Mouse (Mus musculus) embryonic facial prominence, embryonic 14.5 days (tissue): ENCODE measurements around the gene Fkbp1a. TPM values are rescaled to one million over a fixed set of nuclear protein-coding genes. Genes with fewer than 3 reads are reported as not detected.

Experiments
- ATAC-seq: fragments of 200-750 bp; cut with Nextera tagmentation; 2 replicates; pipeline ENCODE4 v1.8.0; 2017; ENCODE audit warnings: low read depth, moderate number of reproducible peaks, moderate TSS enrichment
- DNase-seq: peaks from one replicate; pipeline ENCODE4 v3.0.0-alpha.2; 2015; ENCODE audit warnings: low spot score
- H3K27ac ChIP-seq: fragments of 300-500 bp; sonication (generic); replicated peaks from 2 replicates; pipeline ENCODE4 v1.5.1; 2014; ENCODE audit warnings: low read depth, mild to moderate bottlenecking, low read length, moderate library complexity
- H3K27me3 ChIP-seq: fragments of 300-500 bp; sonication (generic); replicated peaks from 2 replicates; pipeline ENCODE4 v1.6.1; 2014; ENCODE audit warnings: low read length; ENCODE audit not compliant: control insufficient read depth, insufficient read depth
- H3K36me3 ChIP-seq: fragments of 300-500 bp; sonication (generic); 2 replicates; pipeline ENCODE4 v1.6.1; 2014; ENCODE audit warnings: low read length, mixed read lengths; ENCODE audit not compliant: control insufficient read depth, insufficient read depth
- H3K4me1 ChIP-seq: fragments of 300-500 bp; sonication (generic); 2 replicates; pipeline ENCODE4 v1.6.1; 2014; ENCODE audit warnings: antibody characterized with exemption, low read length; ENCODE audit not compliant: control insufficient read depth, insufficient read depth
- H3K4me2 ChIP-seq: fragments of 300-500 bp; sonication (generic); 2 replicates; pipeline ENCODE4 v1.6.1; 2014; ENCODE audit warnings: low read depth, mild to moderate bottlenecking, low read length, moderate library complexity, mixed read lengths
- H3K4me3 ChIP-seq: fragments of 300-500 bp; sonication (generic); 2 replicates; pipeline ENCODE4 v1.5.1; 2014; ENCODE audit warnings: low read depth, mild to moderate bottlenecking, low read length
- H3K9ac ChIP-seq: fragments of 300-500 bp; sonication (generic); 2 replicates; pipeline ENCODE4 v1.6.1; 2014; ENCODE audit warnings: low read depth, mild to moderate bottlenecking, low read length, moderate library complexity, mixed read lengths
- H3K9me3 ChIP-seq: fragments of 300-500 bp; sonication (generic); 2 replicates; pipeline ENCODE4 v1.6.1; 2016; ENCODE audit warnings: low read length; ENCODE audit not compliant: control insufficient read depth
- WGBS: fragments of 180-500 bp; shearing (Covaris S2); extraction: QIAGEN DNeasy Blood & Tissue Kit; methylation state at CpG from one replicate; pipeline ENCODE4 v1.1.7; 2014; 5-methylcytosine and 5-hydroxymethylcytosine counted together
- polyA plus RNA-seq: library from polyadenylated mRNA; unstranded; fragments of >200 nt; fragmentation: Nextera tagmentation; extraction: Ambion mirVana; gene quantifications from 2 replicates; pipeline ENCODE4 v1.2.1, GENCODE M21; 2014

Fkbp1a gene
- polyA plus RNA-seq, 1 experiment from 2014 or later, result 649 TPM

GRCm38 (mm10) chr2:151538646-151539045 is 3.6 kb upstream of the Fkbp1a start:
- no peak overlapping the region for H3K27ac ChIP-seq
- no peak overlapping the region for H3K4me3 ChIP-seq
- WGBS, result 72% methylated on average over 4 of the region's 4 CpGs
- DNase-seq, result no peak
- H3K9me3 ChIP-seq, result no peaks in the 10 kb centered on the region
- peaks cover 7% of the 10 kb centered on the region for H3K4me1 ChIP-seq
- no peak overlapping the region for H3K4me2 ChIP-seq
- H3K36me3 ChIP-seq, result no peaks in the 10 kb centered on the region
- H3K27me3 ChIP-seq, result no peaks in the 10 kb centered on the region
- no peak for ATAC-seq
- no peak overlapping the region for H3K9ac ChIP-seq

GRCm38 (mm10) chr2:151543063-151543895 is 996 bp downstream of the Fkbp1a start:
- peak; percentile 80 for DNase-seq
- peak overlapping the region; percentile 95 for H3K9ac ChIP-seq
- H3K9me3 ChIP-seq, result no peaks in the 10 kb centered on the region
- no peaks in the 10 kb centered on the region for H3K27me3 ChIP-seq
- no peak for ATAC-seq
- peaks cover 26% of the 10 kb centered on the region for H3K4me1 ChIP-seq
- H3K27ac ChIP-seq, result peak overlapping the region; percentile 89
- H3K4me2 ChIP-seq, result peak overlapping the region; percentile 77
- 1% methylated on average over 21 of the region's 21 CpGs for WGBS
- peaks cover 42% of the 10 kb centered on the region for H3K36me3 ChIP-seq
- H3K4me3 ChIP-seq, result peak overlapping the region; percentile 97

GRCm38 (mm10) chr2:151544673-151545072 is 2.4 kb downstream of the Fkbp1a start:
- no peak for ATAC-seq
- H3K4me2 ChIP-seq, result peak overlapping the region; percentile 77; the same call in 1 of the 2 replicates
- no peak for DNase-seq
- no peak overlapping the region for H3K27ac ChIP-seq
- H3K4me3 ChIP-seq, result no peak overlapping the region
- 65% methylated on average over 6 of the region's 6 CpGs for WGBS
- peaks cover 52% of the 10 kb centered on the region for H3K36me3 ChIP-seq
- H3K9ac ChIP-seq, result peak overlapping the region; percentile 30; the same call in 1 of the 2 replicates
- no peaks in the 10 kb centered on the region for H3K27me3 ChIP-seq
- H3K9me3 ChIP-seq, result no peaks in the 10 kb centered on the region
- peaks cover 26% of the 10 kb centered on the region for H3K4me1 ChIP-seq

- H3K27ac ChIP-seq, result no peak overlapping the region
- H3K27me3 ChIP-seq, result no peaks in the 10 kb centered on the region
- H3K4me1 ChIP-seq, result peaks cover 24% of the 10 kb centered on the region
- H3K36me3 ChIP-seq, result peaks cover 71% of the 10 kb centered on the region
- no peak overlapping the region for H3K9ac ChIP-seq
- DNase-seq (no peak), ATAC-seq (no peak)
- H3K4me3 ChIP-seq, result no peak overlapping the region
- H3K9me3 ChIP-seq, result no peaks in the 10 kb centered on the region
- WGBS, result 90% methylated on average over 4 of the region's 4 CpGs
- H3K4me2 ChIP-seq, result no peak overlapping the region
These were observed 4.3 kb downstream of the Fkbp1a start for GRCm38 (mm10) chr2:151546571-151546970.

GRCm38 (mm10) chr2:151549615-151550121 is 7.4 kb downstream of the Fkbp1a start:
- H3K36me3 ChIP-seq, result peaks cover 90% of the 10 kb centered on the region
- no peak overlapping the region for H3K4me2 ChIP-seq
- DNase-seq (no peak), ATAC-seq (no peak)
- H3K9ac ChIP-seq, result no peak overlapping the region
- 85% methylated on average over 3 of the region's 3 CpGs for WGBS
- no peak overlapping the region for H3K4me3 ChIP-seq
- H3K27me3 ChIP-seq, result no peaks in the 10 kb centered on the region
- no peak overlapping the region for H3K27ac ChIP-seq
- no peaks in the 10 kb centered on the region for H3K9me3 ChIP-seq
- H3K4me1 ChIP-seq, result peaks cover 9% of the 10 kb centered on the region; the same call in 1 of the 2 replicates

GRCm38 (mm10) chr2:151562930-151563921 is 20.9 kb downstream of the Fkbp1a start:
- DNase-seq (no peak), ATAC-seq (0 out of 2 replicates have a peak, but pooled peaks have one; percentile 45)
- no peak overlapping the region for H3K9ac ChIP-seq
- no peak overlapping the region for H3K4me3 ChIP-seq
- no peak overlapping the region for H3K27ac ChIP-seq
- H3K4me1 ChIP-seq, result no peaks in the 10 kb centered on the region
- H3K27me3 ChIP-seq, result no peaks in the 10 kb centered on the region
- peaks cover 59% of the 10 kb centered on the region for H3K36me3 ChIP-seq
- 82% methylated on average over 7 of the region's 7 CpGs for WGBS
- no peak overlapping the region for H3K4me2 ChIP-seq
- no peaks in the 10 kb centered on the region for H3K9me3 ChIP-seq

- Histone ChIP-seq H3K36me3 (peaks cover 51% of the 10 kb centered on the region), H3K27ac (no peak overlapping the region), H3K4me3 (no peak overlapping the region), H3K27me3 (no peaks in the 10 kb centered on the region), H3K9me3 (no peaks in the 10 kb centered on the region), H3K4me2 (no peak overlapping the region), H3K9ac (no peak overlapping the region), H3K4me1 (no peaks in the 10 kb centered on the region)
- WGBS, result 89% methylated on average over 1 of the region's 1 CpGs
- DNase-seq, result no peak
- ATAC-seq, result no peak
These were observed 21.7 kb downstream of the Fkbp1a start for GRCm38 (mm10) chr2:151564006-151564405.

- H3K4me3 ChIP-seq, result no peak overlapping the region
- H3K27ac ChIP-seq, result no peak overlapping the region
- no peaks in the 10 kb centered on the region for H3K4me1 ChIP-seq
- no peaks in the 10 kb centered on the region for H3K9me3 ChIP-seq
- peaks cover 42% of the 10 kb centered on the region for H3K36me3 ChIP-seq
- H3K27me3 ChIP-seq, result no peaks in the 10 kb centered on the region
- H3K4me2 ChIP-seq, result no peak overlapping the region
- H3K9ac ChIP-seq, result no peak overlapping the region
- DNase-seq (no peak), ATAC-seq (no peak)
- 51% methylated on average over 3 of the region's 3 CpGs for WGBS
These were observed 22.7 kb downstream of the Fkbp1a start for GRCm38 (mm10) chr2:151564986-151565385.
